Mouse (Mus musculus): ENCODE data around the gene Dram1. TPM values are rescaled to one million over a fixed set of nuclear protein-coding genes. Genes with fewer than 3 reads are reported as not detected.

Dram1 gene
- total RNA-seq (2021), result 1 to 10 TPM; 2.5 to 2.6 TPM
- long read RNA-seq, experiment 1, transcript Dram1-201 (7 exons, 2,807 nt), result major isoform, 6 of 11 reads
- long read RNA-seq, experiment 1, partial matches to known transcripts, result 1 of 11 reads
- long read RNA-seq, experiment 1, other reads (novel, unspliced or antisense), result 4 of 11 reads
- long read RNA-seq, experiment 2, partial matches to known transcripts, result 0 of 2 reads
- long read RNA-seq, experiment 2, other reads (novel, unspliced or antisense), result 1 of 2 reads

DNA sequence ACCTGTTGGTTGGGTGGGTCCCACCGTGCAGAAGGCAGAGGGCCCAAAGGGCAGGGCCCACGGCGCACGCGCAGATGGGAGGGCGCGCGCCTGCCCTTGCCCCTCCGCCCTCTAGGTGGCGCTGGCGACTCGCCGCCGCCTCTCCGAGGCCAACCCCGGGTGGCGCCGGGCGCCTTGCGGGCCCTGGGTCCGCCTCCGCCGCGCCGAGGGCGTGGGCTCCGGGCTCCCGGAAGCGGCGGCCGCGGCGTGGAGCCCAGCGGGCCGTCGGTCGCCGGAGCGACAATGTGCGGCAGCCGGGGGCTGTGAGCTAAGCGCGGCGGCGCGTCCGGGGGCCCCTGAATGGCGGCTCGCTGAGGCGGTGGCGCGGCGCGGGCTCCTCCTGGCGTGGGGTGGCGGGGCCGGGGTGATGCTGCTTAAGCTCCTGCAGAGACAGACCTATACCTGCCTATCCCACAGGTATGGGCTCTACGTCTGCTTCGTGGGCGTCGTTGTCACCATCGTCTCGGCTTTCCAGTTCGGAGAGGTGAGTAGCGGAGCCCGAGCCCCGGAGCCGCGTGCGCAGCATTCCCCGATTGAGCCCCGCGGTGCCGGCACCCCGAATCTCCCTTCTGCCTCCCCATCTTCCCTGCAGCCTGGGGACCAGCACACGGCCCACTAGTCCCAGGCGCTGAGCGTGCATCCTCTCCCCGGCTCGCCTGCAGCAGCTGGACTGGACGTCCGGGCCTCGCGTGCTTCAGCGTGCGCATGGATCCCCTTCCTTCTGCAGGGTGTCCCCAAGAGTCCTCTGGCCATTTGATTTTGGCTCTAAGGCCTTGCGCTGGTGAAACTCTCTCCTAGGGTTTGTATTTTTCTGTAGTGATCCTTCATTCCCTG lies at the start of gene Dram1, which contains the start of gene Gnptab:
Gene Dram1, minus strand, starts transcription at position 68 of the 873 bp plus-strand sequence.
Gene Gnptab, plus strand, starts transcription at position 120 of the 873 bp plus-strand sequence.
- peak; percentile 91 for DNase-seq

DNA sequence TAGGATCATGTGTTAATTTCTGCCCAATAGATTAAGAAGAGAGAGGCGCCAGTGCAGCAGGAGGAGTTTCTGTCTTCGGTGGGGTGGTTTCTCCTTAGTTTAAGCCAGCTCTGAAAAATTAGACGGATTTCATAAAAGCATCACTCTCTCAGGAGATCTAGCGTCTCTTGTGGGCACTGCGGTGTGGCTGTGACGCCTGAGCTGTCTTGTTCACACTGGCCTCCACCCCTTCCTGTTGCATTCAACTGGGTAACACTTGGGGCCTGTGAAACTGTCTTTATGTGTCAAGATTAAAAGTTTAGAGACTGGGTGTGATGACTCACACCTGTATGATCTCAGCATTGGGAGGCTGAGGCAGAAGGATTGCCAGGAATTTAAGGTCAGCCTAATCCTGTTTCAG lies 49.1 kb upstream of the Dram1 start:
- no peak for DNase-seq

DNA sequence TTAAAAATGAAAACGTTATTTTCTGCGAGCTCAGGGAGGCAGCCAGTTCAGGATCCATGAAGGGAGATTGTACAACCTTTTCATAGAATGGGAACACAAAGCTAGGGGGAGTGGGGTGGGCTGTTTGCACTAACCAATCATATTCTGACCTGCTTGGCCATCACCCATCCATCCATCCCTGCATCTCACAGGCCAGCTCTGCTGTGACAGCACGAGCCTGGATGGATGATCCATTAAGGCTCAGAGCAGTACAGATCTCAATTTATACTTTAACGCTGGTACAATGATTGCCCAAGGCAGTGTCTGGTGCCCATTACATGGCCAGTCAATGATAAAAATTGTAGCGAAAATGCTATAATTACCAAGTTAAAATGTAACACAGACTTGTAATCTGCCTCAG lies 48.0 kb upstream of the Dram1 start:
- DNase-seq, result no peak

DNA sequence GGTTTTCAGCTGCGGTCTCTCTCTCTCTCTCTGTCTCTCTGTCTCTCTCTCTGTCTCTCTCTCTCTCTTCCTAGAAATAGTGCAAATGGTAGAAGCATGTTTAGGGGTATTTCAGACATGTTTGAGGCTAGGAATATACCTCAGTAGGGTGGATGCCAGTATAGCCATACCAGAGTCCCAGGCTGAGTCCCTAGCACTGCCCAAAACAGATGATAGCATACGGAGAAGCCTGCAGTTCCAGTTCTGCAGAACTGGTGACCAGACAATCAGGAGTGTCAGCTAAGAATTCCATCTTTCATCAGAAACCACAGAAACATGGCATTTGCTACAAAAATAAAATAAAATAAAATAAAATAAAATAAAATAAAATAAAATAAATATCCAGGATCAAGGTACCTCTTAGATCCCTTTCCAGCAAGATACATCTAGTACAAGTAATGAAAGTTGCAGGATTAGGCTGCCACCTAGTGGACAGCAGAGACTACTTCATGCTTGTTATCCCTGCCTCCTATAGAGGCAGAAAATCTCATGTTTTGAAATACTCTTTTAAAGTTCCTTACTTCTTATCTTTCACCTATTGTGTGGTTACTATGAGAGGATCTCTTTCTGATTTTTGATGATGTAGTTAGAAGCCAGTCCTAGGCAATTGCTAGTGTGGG lies 47.4 kb upstream of the Dram1 start:
- DNase-seq, result peak; percentile 36

DNA sequence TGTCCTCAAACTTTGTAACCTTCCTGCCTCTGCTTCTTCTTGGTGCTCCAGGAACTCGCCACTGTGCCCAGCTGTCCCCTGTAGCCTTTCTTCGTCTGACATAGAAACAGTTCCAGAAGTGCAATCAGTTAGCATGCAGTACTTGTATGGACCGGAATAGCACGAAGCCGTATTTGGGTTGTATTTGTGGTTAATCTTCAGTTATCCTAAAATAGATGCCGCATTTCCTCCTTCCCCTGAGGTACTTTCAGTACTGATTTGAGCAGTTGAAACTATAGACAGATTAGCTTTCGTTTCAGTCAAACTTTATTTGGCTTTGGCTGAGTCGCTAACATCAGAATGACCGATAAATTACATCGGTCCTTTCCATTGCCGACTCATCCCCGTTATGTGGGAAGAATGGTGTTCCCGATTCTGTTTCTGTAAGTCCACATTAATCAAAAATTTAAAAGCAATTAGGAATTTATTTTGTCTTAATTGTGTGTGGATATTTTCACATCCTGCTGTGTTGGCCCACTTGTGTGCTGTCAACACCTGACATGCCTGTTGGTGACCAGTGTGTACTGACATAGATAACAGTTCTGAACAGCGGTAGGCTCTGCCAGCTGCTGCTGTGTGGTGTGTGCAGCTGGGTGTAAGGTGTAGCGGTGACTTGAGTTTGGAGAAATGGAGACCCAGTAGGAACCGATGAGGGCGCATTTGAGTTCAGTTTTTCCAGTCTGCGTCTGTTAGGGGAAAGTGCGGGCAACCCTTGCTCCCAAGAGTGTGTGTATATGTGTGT lies 42.0 kb upstream of the Dram1 start:
- DNase-seq, result no peak

DNA sequence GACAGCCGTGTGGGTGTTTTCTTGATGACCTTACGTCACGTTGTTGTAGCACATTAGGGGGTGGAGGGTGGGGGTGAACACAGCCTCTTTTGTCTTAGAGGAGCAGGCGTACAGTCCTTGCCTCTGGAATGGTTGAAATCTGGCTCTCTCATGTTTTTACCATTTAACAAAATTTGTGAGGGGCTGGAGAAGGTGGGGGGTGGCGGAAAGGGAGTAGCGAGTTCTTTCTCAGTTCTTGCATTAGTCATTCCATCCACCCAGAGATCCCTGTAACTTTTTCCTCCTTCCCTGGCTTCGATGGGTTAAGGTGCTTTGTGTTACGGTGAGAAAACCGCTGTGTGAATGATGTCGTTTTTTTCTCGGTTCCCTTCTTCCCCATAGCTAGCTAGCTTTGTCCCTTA lies 41.3 kb upstream of the Dram1 start:
- DNase-seq, result no peak

DNA sequence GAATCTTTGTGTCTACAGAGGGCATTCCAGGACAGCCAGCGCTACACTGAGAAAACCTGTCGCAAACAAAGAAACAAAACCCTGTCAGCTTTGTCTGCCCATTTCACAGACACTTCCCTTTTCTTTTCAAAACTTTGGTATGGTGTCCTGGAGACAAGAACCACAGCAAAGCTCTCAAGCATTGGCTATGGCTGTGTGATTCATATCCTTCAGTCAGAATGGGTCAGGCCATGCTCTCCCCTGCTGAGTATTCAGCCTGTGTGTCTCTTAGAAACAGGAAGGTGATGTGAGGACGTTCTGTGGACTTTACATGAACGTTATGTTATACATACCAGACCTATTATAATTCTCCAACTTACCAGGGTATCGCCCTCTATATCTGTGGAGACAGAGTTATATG lies 38.8 kb upstream of the Dram1 start:
- no peak for DNase-seq

DNA sequence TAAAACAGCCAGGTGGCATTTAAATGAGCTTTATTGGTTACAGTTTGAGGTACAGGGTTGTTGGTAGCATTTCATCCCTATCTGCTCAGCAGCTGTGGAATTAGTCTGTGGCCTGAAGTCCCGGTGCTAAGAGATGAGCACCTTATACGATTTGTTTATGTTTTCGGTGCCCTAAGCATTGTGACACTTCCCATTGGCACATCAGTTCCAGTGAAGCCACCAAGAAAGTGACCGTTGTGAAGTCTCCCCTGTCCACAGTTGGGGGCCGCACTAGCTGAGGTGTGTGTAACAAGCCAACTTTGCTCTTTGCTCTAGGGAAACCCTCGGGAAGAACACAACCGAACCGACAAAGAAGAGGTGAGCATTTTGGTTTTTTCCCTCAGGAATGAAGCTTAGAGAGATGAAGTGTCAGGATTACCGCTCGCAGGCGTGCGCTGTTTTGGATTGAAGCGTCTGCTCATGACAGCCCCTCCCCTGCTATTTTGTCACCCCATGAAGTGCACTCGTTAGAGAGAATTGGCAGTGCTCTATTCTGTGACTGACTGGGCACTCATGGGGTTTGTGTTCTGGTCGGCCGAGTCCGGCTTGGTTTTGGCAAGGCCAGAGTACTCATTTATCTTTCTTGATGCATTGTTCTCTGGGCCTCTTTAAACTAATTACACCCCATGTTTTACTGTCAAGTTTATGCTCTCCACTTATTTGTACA lies 33.6 kb upstream of the Dram1 start:
- no peak for DNase-seq

DNA sequence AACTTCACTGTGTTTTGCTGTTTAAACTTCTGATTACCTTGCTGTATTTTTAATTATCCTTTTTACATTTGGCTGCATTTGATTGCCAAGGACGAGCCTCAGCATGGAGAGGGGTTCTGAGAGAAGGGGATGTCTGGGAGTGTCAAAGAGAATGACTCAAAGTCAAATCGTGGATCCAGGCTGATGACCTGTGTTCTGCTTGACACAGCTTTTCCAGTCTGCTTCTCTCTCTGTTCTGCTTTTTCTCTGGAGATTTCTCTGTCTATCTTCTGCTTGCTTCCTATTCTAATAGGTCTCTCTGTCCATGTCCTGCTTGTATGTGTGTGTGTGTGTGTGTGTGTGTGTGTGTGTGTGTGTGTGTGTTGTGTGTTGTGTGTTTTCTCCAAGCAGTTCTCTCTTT lies 30.9 kb upstream of the Dram1 start:
- no peak for DNase-seq

DNA sequence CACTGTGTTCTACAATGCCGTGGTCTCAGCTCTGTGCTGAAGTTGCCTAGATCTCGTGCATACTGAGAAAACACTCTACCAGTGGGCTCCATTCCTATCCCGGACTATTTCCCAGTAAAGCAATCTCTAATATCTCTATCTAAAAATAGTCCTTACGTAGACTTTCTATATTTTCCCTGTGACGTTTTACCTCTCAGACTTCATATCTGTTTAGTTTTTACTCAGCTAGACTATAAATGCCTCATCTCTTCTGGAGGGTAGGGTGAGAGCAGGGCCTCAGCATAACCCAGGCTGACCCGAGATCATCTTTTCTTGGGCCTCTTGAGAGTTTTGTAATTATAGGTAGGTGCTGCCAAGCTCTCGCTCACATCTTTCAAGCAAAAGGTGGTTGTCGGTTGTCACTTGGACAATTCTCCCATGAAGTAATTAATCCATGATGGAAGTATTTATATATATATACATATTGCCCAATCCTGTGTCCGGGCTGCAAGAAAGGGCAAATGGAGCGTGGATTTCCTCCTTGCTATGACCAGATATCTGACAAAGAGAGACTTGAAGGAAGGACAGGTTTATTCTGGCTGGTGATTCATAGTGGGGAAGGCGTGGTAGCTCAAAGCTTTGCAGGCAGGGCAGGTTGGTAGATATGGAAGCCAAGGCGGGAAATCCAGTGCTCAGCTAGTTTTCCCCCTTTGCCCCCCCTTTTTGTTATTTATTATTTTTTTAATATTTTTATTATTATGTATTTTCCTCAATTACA lies 29.2 kb upstream of the Dram1 start:
- no peak for DNase-seq

DNA sequence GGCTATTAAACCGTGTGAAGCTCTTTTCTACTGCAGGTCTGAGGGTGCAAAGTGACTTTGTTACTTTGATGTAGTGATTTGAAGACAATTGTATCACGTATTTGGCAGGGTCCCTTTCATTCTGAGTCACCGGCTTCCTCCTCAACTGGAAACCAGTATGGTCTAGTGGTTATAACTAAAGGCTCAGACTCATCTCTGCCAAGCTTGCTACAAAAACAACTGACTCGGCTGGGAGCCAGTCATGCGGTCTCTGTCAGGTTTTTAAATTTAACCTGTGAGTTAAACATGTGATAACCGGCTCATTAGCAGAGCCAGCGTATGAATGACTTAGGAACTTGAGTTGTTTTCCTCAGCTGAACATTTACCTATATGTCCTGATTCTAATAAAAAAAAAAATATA lies 26.9 kb upstream of the Dram1 start:
- DNase-seq, result no peak

DNA sequence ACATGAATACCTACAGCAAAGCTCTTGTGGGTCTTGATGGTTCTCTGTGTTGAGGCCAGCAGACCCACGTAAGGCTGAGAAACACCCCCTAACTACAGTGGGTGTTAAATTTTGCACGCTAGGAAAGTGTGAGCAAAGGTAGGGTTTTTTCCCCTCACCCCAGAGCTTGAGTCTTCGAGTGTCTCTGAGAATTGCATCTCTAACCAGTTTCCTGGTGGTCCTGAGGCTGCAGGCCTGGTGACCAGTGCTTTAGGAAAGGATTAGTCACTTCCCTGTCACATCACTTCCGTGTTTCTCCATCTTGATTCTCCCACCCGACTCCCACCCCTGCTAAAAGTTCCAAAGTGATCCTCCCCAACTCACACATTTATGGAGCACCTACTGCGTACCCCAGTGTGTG lies 25.3 kb upstream of the Dram1 start:
- DNase-seq, result no peak

DNA sequence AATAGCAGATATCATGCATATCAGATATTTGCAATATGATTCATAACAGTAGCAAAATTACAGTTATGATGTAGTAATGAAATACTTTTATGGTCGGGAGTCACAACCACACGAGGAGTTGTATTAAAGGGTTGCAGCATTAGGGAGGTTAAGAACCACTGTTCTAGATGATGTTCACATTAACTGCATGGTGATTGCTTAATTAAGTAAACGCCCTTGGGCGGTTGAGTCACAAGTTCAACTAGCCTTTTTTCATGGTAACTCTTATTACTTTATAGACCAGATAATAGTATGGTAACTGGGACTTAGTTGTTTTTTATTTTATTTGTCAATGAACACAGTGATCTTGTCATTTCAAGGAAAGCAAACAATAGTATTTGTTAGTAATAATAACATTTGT lies 24.1 kb upstream of the Dram1 start:
- no peak for DNase-seq

DNA sequence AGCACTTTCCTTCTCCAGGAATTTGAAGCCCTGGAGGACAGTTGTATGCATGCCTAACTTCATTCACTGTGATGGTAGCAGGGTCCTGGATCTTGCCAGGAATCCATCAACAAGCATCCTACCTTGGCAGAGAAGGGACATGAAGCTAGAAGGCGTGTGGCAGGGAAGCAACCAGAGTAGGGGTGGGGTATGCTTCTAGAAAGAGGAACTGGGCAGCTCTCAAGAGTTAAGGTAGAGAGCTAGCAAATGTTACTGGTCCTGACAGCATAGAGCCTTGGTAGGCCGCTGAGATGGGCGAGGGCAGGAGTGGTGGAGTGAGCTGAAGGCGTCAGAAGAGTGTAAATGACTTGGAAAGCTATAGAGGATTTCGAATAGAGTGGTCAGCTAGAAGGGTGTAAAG lies 20.4 kb upstream of the Dram1 start:
- DNase-seq, result no peak

DNA sequence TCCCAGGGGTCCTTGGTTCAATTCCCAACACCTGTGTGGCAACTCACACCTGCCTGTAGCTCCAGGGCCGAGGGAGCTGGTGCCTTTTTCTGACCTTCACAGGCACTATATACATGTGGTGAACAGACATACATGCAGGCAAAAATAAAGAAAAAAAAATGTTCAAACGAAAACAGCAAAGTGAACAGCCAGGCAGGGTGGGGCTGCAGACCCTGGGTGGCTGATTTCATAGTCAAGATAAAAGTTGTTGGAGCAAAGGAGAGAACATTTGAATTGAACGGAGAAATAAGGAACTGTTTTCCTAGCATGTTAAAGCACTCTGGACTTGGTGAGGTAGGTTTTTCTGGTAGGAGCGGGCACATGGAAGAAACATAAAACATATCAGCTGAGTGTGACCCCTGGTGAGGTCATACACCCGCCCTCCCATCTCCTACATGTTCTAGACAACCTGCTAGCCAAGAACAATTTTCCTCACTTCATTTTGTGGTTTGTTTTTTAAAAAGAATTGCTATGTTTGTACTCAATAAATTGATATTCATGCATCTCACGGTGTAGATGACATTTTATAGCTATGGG lies 19.9 kb upstream of the Dram1 start:
- DNase-seq, result no peak

DNA sequence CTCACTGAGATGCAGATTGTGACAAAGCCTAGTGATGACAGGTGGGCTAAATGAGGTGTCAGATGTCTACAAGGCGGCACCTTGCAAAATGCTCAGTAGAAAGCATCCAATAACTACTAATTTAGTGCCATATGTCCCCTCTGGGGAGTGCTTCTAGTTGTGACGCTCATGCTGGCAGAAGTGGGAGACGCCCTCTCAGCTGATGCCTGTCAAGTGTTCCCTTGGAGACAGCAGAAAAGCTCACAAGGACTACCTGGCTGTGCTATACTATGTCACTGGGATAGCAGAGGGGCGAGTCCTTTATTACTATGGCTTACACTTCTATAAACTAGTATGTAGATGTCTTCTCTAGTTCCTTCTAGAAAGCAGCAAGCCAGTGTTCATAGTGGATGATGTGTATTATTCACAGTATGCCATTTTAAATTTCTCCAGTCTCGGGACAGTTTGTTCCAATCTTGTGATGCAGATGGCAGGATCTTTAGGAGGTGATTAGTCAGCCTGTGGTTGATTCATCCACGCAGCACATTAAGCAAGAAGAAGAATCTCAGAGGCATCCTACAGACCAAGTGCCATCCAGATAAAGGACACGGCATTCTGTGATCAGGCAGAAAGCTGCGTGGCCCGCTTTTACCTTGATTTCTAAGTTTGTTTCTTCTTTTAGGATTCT lies 13.4 kb upstream of the Dram1 start:
- no peak for DNase-seq

DNA sequence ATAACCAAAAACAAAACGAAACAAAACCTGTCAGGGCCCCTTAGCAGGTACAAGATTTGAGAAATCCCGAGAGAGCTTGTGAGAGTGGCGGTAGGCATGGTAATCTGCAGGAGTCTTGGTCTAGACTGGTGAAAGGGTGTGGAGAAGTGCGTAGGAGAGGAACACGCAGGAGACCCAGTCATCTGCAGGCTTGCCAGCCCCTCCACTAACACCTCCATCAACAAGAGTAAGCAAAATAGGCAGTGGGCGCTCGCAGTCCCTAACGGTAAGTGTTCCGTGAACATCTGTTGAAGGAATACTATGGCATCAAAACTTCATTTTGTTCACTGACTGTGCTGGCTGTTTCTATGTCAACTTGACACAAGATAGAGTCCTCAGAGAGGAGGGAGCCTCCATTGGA lies 12.6 kb upstream of the Dram1 start:
- DNase-seq, result no peak

DNA sequence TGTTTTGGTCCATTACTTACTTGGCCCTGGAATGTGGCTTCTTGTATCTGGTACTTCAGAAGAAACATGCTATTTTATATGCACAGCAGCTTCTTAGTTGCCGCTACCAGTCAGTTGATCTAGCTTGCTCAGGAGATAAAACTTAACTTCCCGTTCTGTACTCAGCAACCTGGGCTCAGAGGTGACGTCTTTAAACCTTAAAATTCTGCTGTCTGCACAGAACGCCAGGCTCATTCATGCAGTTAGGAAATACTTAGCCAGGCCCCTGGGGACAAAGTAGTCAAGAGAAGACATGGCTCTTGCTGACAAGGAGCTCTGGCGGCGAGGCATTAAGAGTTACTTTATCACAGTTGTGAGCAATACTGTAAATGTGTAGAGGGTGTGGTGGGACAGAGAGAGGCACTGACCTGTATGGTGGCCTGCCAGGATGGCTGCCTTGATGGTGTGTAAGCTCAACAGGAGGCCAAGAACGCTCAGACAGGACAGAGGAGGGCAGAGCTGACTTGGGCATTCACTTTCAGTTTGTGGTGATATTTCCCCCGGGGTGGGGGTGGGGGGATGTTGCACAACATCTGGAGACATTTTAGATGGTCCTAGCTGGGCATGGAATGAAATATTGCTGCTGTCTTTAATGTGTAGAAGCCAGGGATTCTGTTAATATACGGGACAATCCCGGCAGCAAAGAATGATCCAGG lies 11.4 kb upstream of the Dram1 start:
- no peak for DNase-seq

DNA sequence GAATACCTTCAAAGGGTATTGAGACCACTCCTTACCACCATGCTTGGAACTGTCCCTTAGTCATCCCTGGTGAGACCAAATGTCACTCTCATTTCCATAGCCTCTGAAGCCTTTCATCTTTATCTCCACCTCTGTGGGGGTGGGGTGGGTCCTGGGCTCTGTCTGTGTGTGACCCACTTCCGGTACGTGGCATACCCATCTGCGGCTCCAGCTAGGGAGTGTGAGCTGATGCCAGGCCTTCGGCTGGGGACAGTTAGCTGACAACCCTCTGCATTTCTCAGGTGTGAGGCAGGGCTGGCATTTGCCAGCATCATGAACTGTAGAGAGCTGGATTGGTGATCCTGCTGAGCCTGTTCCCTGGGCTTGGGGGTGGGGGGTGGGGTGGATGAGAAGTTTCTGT lies 10.7 kb upstream of the Dram1 start:
- no peak for DNase-seq
